Mouse (Mus musculus): ENCODE data around the gene Sult1d1. TPM values are rescaled to one million over a fixed set of nuclear protein-coding genes. Genes with fewer than 3 reads are reported as not detected.
"Not testable (repeated sequence)": the region's sequence is repeated elsewhere in the genome, so short reads cannot be mapped to it uniquely, and the experiment has no call there.

Sult1d1 gene
- polyA plus RNA-seq, 1 experiment from 2014 or later = 66.6 TPM

- H3K4me1 ChIP-seq (ENCODE audit: control insufficient read depth, insufficient read depth, low read length) = 0 out of 2 replicates have a peak, but pooled peaks cover 3% of the 10 kb centered on the region
- H3K4me2 ChIP-seq (ENCODE audit: low read depth, low read length) = no peak overlapping the region
- H3K36me3 ChIP-seq (ENCODE audit: control insufficient read depth, insufficient read depth, low read length) = no peaks in the 10 kb centered on the region
- no peak for ATAC-seq
- H3K9ac ChIP-seq (ENCODE audit: low read depth, low read length) = no peak overlapping the region
- H3K27ac ChIP-seq (ENCODE audit: low read length) = no peak overlapping the region
- no peaks in the 10 kb centered on the region for H3K27me3 ChIP-seq (replicated peaks; ENCODE audit: control insufficient read depth, insufficient read depth, low read length)
- H3K4me3 ChIP-seq (ENCODE audit: low read length) = no peak overlapping the region
- 86% methylated on average over 6 of the region's 6 CpGs for WGBS
- H3K9me3 ChIP-seq (ENCODE audit: control insufficient read depth, low read length) = no peaks in the 10 kb centered on the region
Measured at GRCm38 (mm10) chr5:87572781-87573180, 4.0 kb upstream of the Sult1d1 start.

DNA sequence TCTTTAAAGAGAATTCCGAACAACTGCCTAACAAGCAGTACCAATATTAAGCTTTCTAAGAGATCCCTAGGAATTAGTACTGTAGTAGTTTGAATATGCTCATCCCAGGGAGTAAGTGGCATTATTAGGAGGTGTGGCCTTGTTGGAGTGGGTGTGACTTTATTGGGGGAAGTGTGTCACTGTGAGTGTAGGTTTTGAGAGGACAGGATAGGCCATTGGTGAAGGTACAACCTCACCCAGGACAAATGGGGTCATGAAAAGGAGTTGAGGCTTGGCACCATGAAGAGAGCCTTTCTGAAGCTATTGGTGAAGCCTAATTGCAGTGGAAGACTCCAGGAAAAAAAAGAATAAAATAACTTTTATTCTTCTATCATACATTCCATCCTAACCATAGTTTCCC, 1.5 kb downstream of the Sult1d1 start:
- no peaks in the 10 kb centered on the region for H3K36me3 ChIP-seq (ENCODE audit: control insufficient read depth, insufficient read depth, low read length)
- H3K9ac ChIP-seq (ENCODE audit: low read depth, low read length) = no peak overlapping the region
- H3K4me3 ChIP-seq (ENCODE audit: low read length) = 0 out of 2 replicates have a peak overlapping the region, but pooled peaks have one; percentile 22
- no peak overlapping the region for H3K27ac ChIP-seq (ENCODE audit: low read length)
- H3K27me3 ChIP-seq (replicated peaks; ENCODE audit: control insufficient read depth, insufficient read depth, low read length) = no peaks in the 10 kb centered on the region
- no peaks in the 10 kb centered on the region for H3K4me1 ChIP-seq (ENCODE audit: control insufficient read depth, insufficient read depth, low read length)
- WGBS = 85% methylated on average over 1 of the region's 1 CpGs
- peak overlapping the region; percentile 17; the same call in 1 of the 2 replicates for H3K4me2 ChIP-seq (ENCODE audit: low read depth, low read length)
- ATAC-seq = no peak
- H3K9me3 ChIP-seq (ENCODE audit: control insufficient read depth, low read length) = no peaks in the 10 kb centered on the region

- Histone ChIP-seq H3K4me1 (ENCODE audit: control insufficient read depth, insufficient read depth, low read length) (no peaks in the 10 kb centered on the region), H3K4me3 (ENCODE audit: low read length) (no peak overlapping the region), H3K9me3 (ENCODE audit: control insufficient read depth, low read length) (no peaks in the 10 kb centered on the region), H3K27ac (ENCODE audit: low read length) (peak overlapping the region; percentile 60), H3K4me2 (ENCODE audit: low read depth, low read length) (no peak overlapping the region), H3K27me3 (replicated peaks; ENCODE audit: control insufficient read depth, insufficient read depth, low read length) (no peaks in the 10 kb centered on the region), H3K36me3 (ENCODE audit: control insufficient read depth, insufficient read depth, low read length) (no peaks in the 10 kb centered on the region), H3K9ac (ENCODE audit: low read depth, low read length) (no peak overlapping the region)
- peak; percentile 92 for ATAC-seq
Measured at GRCm38 (mm10) chr5:87562966-87563365, 5.9 kb downstream of the Sult1d1 start.

DNA sequence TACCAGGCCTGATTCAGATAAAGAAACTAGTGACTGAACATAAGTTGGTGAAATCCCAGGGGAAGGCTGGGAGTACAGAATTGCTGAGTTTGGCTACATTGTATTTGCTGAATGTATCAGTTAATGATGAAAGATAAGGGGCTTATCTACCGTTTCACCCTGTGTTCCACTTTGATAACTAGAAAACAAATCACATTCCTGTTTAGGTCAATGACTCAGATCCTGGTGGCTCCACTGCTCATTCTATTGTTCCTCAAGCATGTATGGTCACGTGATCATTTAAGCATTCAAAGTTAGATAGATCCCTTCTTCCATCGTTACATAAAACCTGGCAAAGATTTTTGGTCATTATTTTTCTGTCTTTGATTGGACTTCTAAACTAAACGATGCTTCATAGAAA, 6.3 kb downstream of the Sult1d1 start:
- no peak overlapping the region for H3K4me3 ChIP-seq (ENCODE audit: low read length)
- H3K4me1 ChIP-seq (ENCODE audit: control insufficient read depth, insufficient read depth, low read length) = no peaks in the 10 kb centered on the region
- H3K27ac ChIP-seq (ENCODE audit: low read length) = no peak overlapping the region
- WGBS = 63% methylated on average over 4 of the region's 4 CpGs
- no peak overlapping the region for H3K4me2 ChIP-seq (ENCODE audit: low read depth, low read length)
- peak; percentile 92 for ATAC-seq
- no peaks in the 10 kb centered on the region for H3K27me3 ChIP-seq (replicated peaks; ENCODE audit: control insufficient read depth, insufficient read depth, low read length)
- no peaks in the 10 kb centered on the region for H3K36me3 ChIP-seq (ENCODE audit: control insufficient read depth, insufficient read depth, low read length)
- no peak overlapping the region for H3K9ac ChIP-seq (ENCODE audit: low read depth, low read length)
- H3K9me3 ChIP-seq (ENCODE audit: control insufficient read depth, low read length) = no peaks in the 10 kb centered on the region

DNA sequence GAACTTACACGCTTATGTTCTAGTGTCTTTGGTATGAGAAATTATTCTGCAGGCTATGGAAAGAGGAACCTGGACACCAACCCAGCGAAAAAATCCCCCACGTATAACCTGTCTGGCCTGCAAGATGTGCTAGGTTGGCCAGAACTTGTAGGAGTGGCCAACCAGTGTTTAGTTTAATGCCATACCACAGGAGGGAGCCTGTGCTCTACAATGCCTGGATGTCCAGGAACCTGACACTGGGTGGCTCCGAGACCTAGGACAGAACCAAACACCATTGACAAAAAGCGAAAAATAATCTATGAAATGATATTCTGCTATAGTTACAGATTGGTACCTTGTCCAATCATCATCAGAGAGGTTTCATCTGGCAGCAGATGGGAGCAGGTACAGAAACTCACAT, 8.7 kb downstream of the Sult1d1 start:
- no peak overlapping the region for H3K4me3 ChIP-seq (ENCODE audit: low read length)
- H3K27ac ChIP-seq (ENCODE audit: low read length) = no peak overlapping the region
- H3K9ac ChIP-seq (ENCODE audit: low read depth, low read length) = no peak overlapping the region
- no peaks in the 10 kb centered on the region for H3K9me3 ChIP-seq (ENCODE audit: control insufficient read depth, low read length)
- no peaks in the 10 kb centered on the region for H3K27me3 ChIP-seq (replicated peaks; ENCODE audit: control insufficient read depth, insufficient read depth, low read length)
- no peaks in the 10 kb centered on the region for H3K36me3 ChIP-seq (ENCODE audit: control insufficient read depth, insufficient read depth, low read length)
- no peak for ATAC-seq
- H3K4me1 ChIP-seq (ENCODE audit: control insufficient read depth, insufficient read depth, low read length) = no peaks in the 10 kb centered on the region
- H3K4me2 ChIP-seq (ENCODE audit: low read depth, low read length) = no peak overlapping the region
- 72% methylated on average over 5 of the region's 5 CpGs for WGBS

GRCm38 (mm10) chr5:87550935-87551334, 17.9 kb downstream of the Sult1d1 start:
- 44% methylated on average over 1 of the region's 1 CpGs for WGBS
- Histone ChIP-seq H3K9ac (ENCODE audit: low read depth, low read length) (no peak overlapping the region), H3K9me3 (ENCODE audit: control insufficient read depth, low read length) (no peaks in the 10 kb centered on the region), H3K4me2 (ENCODE audit: low read depth, low read length) (no peak overlapping the region), H3K27ac (ENCODE audit: low read length) (no peak overlapping the region), H3K4me1 (ENCODE audit: control insufficient read depth, insufficient read depth, low read length) (no peaks in the 10 kb centered on the region), H3K36me3 (ENCODE audit: control insufficient read depth, insufficient read depth, low read length) (no peaks in the 10 kb centered on the region), H3K27me3 (replicated peaks; ENCODE audit: control insufficient read depth, insufficient read depth, low read length) (no peaks in the 10 kb centered on the region), H3K4me3 (ENCODE audit: low read length) (no peak overlapping the region)
- ATAC-seq = no peak

GRCm38 (mm10) chr5:87538111-87538510, 30.7 kb downstream of the Sult1d1 start, which contains the start of gene Sult1b1:
Sult1b1 (minus strand) TSS chr5:87538195.
- no peaks in the 10 kb centered on the region for H3K36me3 ChIP-seq (ENCODE audit: control insufficient read depth, insufficient read depth, low read length)
- H3K4me1 ChIP-seq (ENCODE audit: control insufficient read depth, insufficient read depth, low read length) = no peaks in the 10 kb centered on the region
- H3K27me3 ChIP-seq (replicated peaks; ENCODE audit: control insufficient read depth, insufficient read depth, low read length) = no peaks in the 10 kb centered on the region
- no peak within 1 kb of the TSS for H3K4me2 ChIP-seq (ENCODE audit: low read depth, low read length)
- 93% methylated on average over 2 of the region's 2 CpGs for WGBS
- no peak; the same call in 1 of the 2 replicates for ATAC-seq
- no peak within 1 kb of the TSS for H3K4me3 ChIP-seq (ENCODE audit: low read length)
- no peak within 1 kb of the TSS for H3K9ac ChIP-seq (ENCODE audit: low read depth, low read length)
- H3K27ac ChIP-seq (ENCODE audit: low read length) = no peak within 1 kb of the TSS
- H3K9me3 ChIP-seq (ENCODE audit: control insufficient read depth, low read length) = no peaks in the 10 kb centered on the region

- WGBS = 54% methylated on average over 4 of the region's 4 CpGs
- ATAC-seq = peak; percentile 95
- H3K9me3 ChIP-seq (ENCODE audit: control insufficient read depth, low read length) = no peaks in the 10 kb centered on the region
- H3K36me3 ChIP-seq (ENCODE audit: control insufficient read depth, insufficient read depth, low read length) = no peaks in the 10 kb centered on the region
- H3K4me1 ChIP-seq (ENCODE audit: control insufficient read depth, insufficient read depth, low read length) = no peaks in the 10 kb centered on the region
- peak overlapping the region; percentile 19; the same call in 1 of the 2 replicates for H3K4me2 ChIP-seq (ENCODE audit: low read depth, low read length)
- no peak overlapping the region for H3K9ac ChIP-seq (ENCODE audit: low read depth, low read length)
- H3K27ac ChIP-seq (ENCODE audit: low read length) = peak overlapping the region; percentile 82
- no peak overlapping the region for H3K4me3 ChIP-seq (ENCODE audit: low read length)
- no peaks in the 10 kb centered on the region for H3K27me3 ChIP-seq (replicated peaks; ENCODE audit: control insufficient read depth, insufficient read depth, low read length)
Measured at GRCm38 (mm10) chr5:87535994-87536644, 32.7 kb downstream of the Sult1d1 start.

DNA sequence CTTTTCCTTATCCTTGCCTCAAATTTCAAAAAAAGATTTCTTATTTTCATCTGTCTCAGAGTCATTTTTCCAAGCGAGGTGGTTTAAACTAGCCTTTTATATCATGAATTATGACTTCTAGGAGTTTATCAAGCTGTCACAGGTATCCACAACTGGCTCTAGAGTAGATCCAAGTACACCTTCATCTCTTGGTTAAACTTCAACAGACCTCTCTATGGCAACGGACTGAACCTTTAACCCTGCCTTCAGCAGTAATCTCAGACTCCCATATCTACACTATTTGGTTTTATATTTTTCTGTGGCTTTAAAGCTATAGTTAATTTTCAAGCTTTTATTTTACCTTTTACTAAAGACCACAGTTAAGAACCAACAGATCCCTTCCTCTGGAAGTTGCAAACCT, 36.5 kb downstream of the Sult1d1 start:
- peak overlapping the region; percentile 37; the same call in 1 of the 2 replicates for H3K4me2 ChIP-seq (ENCODE audit: low read depth, low read length)
- H3K4me3 ChIP-seq (ENCODE audit: low read length) = no peak overlapping the region
- WGBS = 37% methylated on average over 2 of the region's 2 CpGs

GRCm38 (mm10) chr5:87523561-87523960, 45.3 kb downstream of the Sult1d1 start:
- not testable (repeated sequence) for H3K4me2 ChIP-seq (ENCODE audit: low read depth, low read length); ATAC-seq; H3K4me3 ChIP-seq (ENCODE audit: low read length); H3K9me3 ChIP-seq (ENCODE audit: control insufficient read depth, low read length); H3K9ac ChIP-seq (ENCODE audit: low read depth, low read length); H3K27ac ChIP-seq (ENCODE audit: low read length); H3K4me1 ChIP-seq (ENCODE audit: control insufficient read depth, insufficient read depth, low read length); H3K27me3 ChIP-seq (replicated peaks; ENCODE audit: control insufficient read depth, insufficient read depth, low read length); H3K36me3 ChIP-seq (ENCODE audit: control insufficient read depth, insufficient read depth, low read length)
- WGBS = 81% methylated on average over 2 of the region's 2 CpGs

More for the DNA sequence above, 36.5 kb downstream of the Sult1d1 start:
- Histone ChIP-seq H3K4me1 (ENCODE audit: control insufficient read depth, insufficient read depth, low read length) (no peaks in the 10 kb centered on the region), H3K36me3 (ENCODE audit: control insufficient read depth, insufficient read depth, low read length) (no peaks in the 10 kb centered on the region), H3K27me3 (replicated peaks; ENCODE audit: control insufficient read depth, insufficient read depth, low read length) (no peaks in the 10 kb centered on the region), H3K9me3 (ENCODE audit: control insufficient read depth, low read length) (no peaks in the 10 kb centered on the region), H3K9ac (ENCODE audit: low read depth, low read length) (no peak overlapping the region), H3K27ac (ENCODE audit: low read length) (peak overlapping the region; percentile 73; the same call in 1 of the 2 replicates)
- ATAC-seq = peak; percentile 90

Measured in intestine, embryonic 16.5 days (tissue).